Mouse (Mus musculus) lung, embryonic 14.5 days (tissue): Measurements from ENCODE around the gene Sema7a. TPM values are rescaled to one million over a fixed set of nuclear protein-coding genes. Genes with fewer than 3 reads are reported as not detected.

Experiments used
- ATAC-seq: fragments of 200-750 bp; cut with Nextera tagmentation; 2 replicates; pipeline ENCODE4 v1.8.0; 2017; ENCODE audit warnings: mild to moderate bottlenecking, moderate TSS enrichment, moderate library complexity; ENCODE audit not compliant: insufficient read depth
- DNase-seq: peaks from one replicate; pipeline ENCODE4 v3.0.0-alpha.2; 2015
- H3K27ac ChIP-seq: fragments of 300-500 bp; sonication (generic); 2 replicates; pipeline ENCODE4 v1.5.1; 2014; ENCODE audit warnings: low read depth, mild to moderate bottlenecking, moderate library complexity
- H3K27me3 ChIP-seq: fragments of 300-500 bp; sonication (generic); 2 replicates; pipeline ENCODE4 v1.6.1; 2014; ENCODE audit warnings: low read length, control low read depth; ENCODE audit not compliant: insufficient read depth
- H3K36me3 ChIP-seq: fragments of 300-500 bp; sonication (generic); 2 replicates; pipeline ENCODE4 v1.6.1; 2014; ENCODE audit warnings: control low read depth; ENCODE audit not compliant: insufficient read depth
- H3K4me1 ChIP-seq: fragments of 300-500 bp; sonication (generic); 2 replicates; pipeline ENCODE4 v1.6.1; 2014; ENCODE audit warnings: antibody characterized with exemption, control low read depth; ENCODE audit not compliant: insufficient read depth
- H3K4me2 ChIP-seq: fragments of 300-500 bp; sonication (generic); 2 replicates; pipeline ENCODE4 v1.6.1; 2014; ENCODE audit warnings: mild to moderate bottlenecking
- H3K4me3 ChIP-seq: fragments of 300-500 bp; sonication (generic); 2 replicates; pipeline ENCODE4 v1.5.1; 2014; ENCODE audit warnings: low read depth, low read length
- H3K9ac ChIP-seq: fragments of 300-500 bp; sonication (generic); 2 replicates; pipeline ENCODE4 v1.6.1; 2014
- H3K9me3 ChIP-seq: fragments of 300-500 bp; sonication (generic); 2 replicates; pipeline ENCODE4 v1.6.1; 2016; ENCODE audit warnings: low read depth, low read length, control low read depth
- CTCF ChIP-seq: IDR thresholded peaks from 2 replicates; pipeline ENCODE4 v1.5.1; 2016; ENCODE audit warnings: antibody characterized with exemption, low read depth
- WGBS: fragments of 180-500 bp; shearing (Covaris S2); extraction: QIAGEN DNeasy Blood & Tissue Kit; methylation state at CpG from one replicate; pipeline ENCODE4 v1.1.7; 2014; 5-methylcytosine and 5-hydroxymethylcytosine counted together
- polyA plus RNA-seq: library from polyadenylated mRNA; unstranded; fragments of >200 nt; fragmentation: Nextera tagmentation; extraction: Ambion mirVana; gene quantifications from 2 replicates; pipeline ENCODE4 v1.2.1, GENCODE M21; 2014

Sema7a gene
- polyA plus RNA-seq, 1 experiment from 2014 or later, result 1.0 TPM

DNA sequence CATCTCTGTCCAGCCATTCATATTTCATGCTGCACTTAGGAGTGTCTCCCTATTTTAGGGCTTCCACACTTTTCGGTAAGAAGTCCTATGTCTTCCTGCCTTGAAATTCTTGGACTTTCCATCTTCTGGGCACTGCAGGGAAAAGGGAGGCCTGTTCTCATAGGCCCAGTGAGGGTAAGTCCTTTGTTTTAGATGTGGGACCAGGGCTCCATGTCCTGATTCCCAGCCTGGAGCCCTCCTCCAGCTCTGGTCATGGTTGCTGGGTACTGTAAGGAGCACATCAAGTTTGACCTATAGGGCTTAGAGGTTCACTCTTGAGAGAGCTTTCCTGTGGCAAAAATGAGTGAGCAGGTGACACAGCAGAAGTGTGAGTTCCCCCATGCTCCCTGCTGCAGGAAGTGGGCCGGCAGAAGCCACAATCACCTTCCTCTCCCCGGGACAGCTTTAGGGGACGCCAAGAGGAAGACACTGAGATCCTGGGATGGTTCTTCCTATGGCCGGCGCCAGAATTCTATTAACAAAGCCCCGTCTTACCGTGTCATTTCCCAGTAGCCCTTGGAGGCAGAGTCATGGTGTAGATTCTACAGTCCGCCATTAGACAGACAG is 28.4 kb downstream of the Sema7a start:
- DNase-seq (no peak), ATAC-seq (no peak)
- Histone ChIP-seq H3K27ac (no peak overlapping the region), H3K9ac (no peak overlapping the region), H3K4me1 (no peaks in the 10 kb centered on the region), H3K36me3 (no peaks in the 10 kb centered on the region), H3K4me2 (no peak overlapping the region), H3K27me3 (no peaks in the 10 kb centered on the region), H3K4me3 (no peak overlapping the region), H3K9me3 (no peaks in the 10 kb centered on the region)
- no peak for TF ChIP-seq CTCF
- 69% methylated on average over 9 of the region's 9 CpGs for WGBS

DNA sequence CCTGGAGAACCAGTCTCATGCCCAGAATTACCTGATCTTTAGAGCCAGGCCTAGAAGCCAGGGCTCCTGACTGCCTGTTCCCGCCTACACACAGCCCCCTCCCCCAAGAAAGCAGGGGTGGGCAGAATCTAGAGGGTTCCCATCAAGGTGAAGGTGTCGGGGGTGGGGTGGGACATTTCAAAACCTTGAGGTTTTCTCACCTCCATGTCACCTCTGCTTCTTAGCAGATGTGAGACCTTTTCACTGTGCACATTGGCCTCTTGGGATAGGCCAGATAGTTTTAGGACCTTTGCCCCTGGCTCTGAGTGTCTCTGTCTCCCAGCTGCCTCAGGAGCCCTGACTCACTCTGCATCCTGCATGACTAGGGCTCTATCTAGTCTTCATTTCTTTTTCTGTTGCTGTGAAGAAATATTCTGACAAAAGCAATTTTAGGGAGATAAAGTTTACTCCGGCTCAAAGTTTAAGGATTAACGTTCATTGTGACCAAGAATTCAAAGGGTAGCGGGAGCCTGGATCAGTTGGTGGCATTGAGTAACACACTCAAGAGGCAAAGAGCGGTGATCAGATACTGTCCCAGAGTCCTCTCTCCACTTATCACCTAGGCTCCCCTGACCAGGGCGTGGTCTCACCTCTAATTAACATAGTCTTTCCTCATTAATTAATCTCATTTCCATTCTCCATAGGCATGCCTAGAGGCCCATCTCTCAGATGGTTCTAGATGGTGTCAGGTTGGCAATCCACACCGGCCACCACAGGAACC is 29.1 kb downstream of the Sema7a start:
- Histone ChIP-seq H3K4me1 (no peaks in the 10 kb centered on the region), H3K4me3 (no peak overlapping the region), H3K4me2 (no peak overlapping the region), H3K27me3 (no peaks in the 10 kb centered on the region), H3K9ac (no peak overlapping the region), H3K9me3 (no peaks in the 10 kb centered on the region), H3K27ac (no peak overlapping the region), H3K36me3 (no peaks in the 10 kb centered on the region)
- no peak for ATAC-seq
- no peak for TF ChIP-seq CTCF
- DNase-seq, result no peak
- whole genome bisulfite sequencing, result 83% methylated on average over 8 of the region's 8 CpGs

DNA sequence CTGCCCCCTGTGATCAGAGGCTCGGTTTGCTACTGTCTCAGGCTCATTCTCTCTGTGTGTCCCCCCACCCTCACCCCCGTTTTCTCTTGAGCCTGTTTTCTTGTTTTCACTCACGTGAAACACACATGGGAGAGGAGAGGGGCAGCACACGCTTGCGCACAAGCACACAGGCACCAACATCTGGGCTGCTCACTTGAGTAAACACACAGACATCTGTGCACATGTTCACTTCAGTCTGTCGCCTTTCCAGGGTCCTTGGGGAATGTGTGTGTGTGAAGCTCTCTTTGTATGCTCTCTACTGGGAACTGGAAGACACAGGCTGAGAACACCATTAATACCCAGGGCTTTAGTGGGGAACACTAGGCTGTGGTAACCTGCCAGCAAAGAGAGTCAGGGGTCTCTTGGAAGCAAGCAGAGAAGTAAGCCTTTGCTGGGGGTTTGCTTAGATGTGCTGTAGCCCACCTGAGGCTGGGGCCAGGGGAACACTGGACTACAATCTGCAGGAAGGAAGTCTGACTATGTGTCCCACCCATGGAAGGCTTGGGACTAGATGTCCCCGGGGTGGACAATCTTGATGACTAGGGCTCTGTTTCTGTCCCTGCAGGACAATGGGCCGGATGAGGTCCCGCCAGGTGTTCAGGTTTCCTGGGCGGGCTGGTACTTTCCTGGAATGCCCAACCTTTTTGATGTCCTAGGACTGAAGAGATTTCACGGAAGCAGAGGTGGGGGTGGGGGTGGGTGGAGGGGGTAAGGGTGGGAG is 30.0 kb downstream of the Sema7a start:
- no peak for DNase-seq
- ATAC-seq, result no peak
- no peaks in the 10 kb centered on the region for H3K9me3 ChIP-seq
- no peaks in the 10 kb centered on the region for H3K36me3 ChIP-seq
- H3K27ac ChIP-seq, result no peak overlapping the region
- H3K4me2 ChIP-seq, result no peak overlapping the region
- no peak overlapping the region for H3K4me3 ChIP-seq
- TF ChIP-seq CTCF, result no peak
- H3K27me3 ChIP-seq, result no peaks in the 10 kb centered on the region
- WGBS, result 58% methylated on average over 11 of the region's 11 CpGs
- H3K4me1 ChIP-seq, result no peaks in the 10 kb centered on the region
- no peak overlapping the region for H3K9ac ChIP-seq

DNA sequence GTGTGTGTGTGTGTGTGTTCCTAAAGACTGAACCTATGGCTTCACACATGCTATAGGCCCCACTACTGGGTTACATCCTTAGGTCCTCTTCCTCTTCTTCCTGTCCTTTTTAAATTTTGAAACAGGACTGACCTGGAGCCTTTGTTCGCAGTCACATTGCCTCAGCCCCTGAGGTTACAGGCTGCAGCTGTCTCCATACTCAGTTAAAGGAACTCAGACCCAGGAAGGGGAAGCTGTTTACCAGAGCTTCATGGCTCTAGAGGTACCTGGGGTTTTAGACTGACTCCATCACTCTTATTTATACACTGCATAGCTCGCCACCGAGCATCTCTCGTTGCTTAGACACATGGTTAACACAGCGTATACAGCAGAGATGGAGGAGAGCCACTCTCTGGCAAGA is 31.5 kb downstream of the Sema7a start:
- WGBS, result 77% methylated on average over 5 of the region's 5 CpGs
- Histone ChIP-seq H3K9me3 (no peaks in the 10 kb centered on the region), H3K4me2 (no peak overlapping the region), H3K9ac (no peak overlapping the region), H3K4me1 (no peaks in the 10 kb centered on the region), H3K27me3 (no peaks in the 10 kb centered on the region), H3K36me3 (no peaks in the 10 kb centered on the region), H3K4me3 (no peak overlapping the region), H3K27ac (no peak overlapping the region)
- DNase-seq (no peak), ATAC-seq (no peak)
- TF ChIP-seq CTCF, result no peak

DNA sequence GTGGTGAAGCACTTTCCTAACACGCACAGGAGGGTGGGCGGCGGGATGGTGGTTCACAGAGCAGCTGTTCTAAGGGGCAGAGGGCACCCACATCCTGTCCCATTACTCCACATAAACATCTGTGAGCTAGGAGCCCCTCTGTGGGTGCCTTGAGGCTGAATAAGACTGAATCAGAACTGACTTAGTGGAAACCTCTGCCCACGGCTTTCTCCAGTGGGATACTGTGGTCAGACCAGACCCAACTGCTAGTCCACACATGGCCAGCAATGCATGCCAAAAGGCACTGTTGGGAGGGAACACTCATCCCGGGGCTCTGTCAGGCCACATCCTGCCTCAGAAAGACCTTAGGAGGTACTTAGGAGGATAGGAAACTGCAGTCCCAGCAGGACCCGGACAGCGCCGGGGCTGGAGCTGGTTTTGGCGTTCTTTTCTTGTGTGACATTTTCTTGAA is 32.3 kb downstream of the Sema7a start:
- H3K27me3 ChIP-seq, result no peaks in the 10 kb centered on the region
- H3K27ac ChIP-seq, result no peak overlapping the region
- no peaks in the 10 kb centered on the region for H3K9me3 ChIP-seq
- ATAC-seq, result no peak
- no peak overlapping the region for H3K4me2 ChIP-seq
- DNase-seq, result peak; percentile 28
- TF ChIP-seq CTCF, result no peak
- H3K36me3 ChIP-seq, result no peaks in the 10 kb centered on the region
- 48% methylated on average over 9 of the region's 9 CpGs for WGBS
- H3K4me3 ChIP-seq, result no peak overlapping the region
- no peak overlapping the region for H3K9ac ChIP-seq
- no peaks in the 10 kb centered on the region for H3K4me1 ChIP-seq

DNA sequence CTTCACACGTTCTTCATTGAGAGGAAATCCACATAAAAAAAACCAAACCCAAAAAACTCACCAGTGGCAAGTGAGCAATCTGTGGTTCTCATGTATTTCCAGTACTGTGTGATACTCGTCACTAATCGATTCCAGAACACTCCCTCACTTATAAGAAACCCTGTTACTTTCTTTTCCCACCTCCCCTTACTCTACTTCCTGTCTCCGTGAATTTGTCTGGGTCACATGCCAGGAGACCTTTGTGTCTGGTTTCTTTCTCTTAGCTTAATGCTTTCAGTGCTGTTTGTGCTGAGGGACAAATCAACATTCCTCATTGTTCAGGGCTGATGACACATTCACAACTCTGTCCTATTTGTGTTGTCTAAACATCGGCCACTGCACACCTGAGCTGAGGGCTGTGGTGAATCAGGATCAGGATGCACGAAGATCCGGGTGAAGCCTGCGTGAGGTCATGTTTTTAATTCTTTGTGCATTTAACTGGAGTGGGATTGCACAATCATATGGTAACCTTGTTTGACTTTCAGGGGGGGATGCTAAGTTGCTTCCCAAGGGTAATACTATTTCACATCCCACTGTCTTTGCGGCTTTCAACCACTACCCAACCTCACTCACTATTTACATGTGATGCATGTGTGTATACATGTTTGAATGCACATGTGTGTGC is 33.0 kb downstream of the Sema7a start:
- H3K9ac ChIP-seq, result no peak overlapping the region
- peak overlapping the region; percentile 18; the same call in 1 of the 2 replicates for H3K27ac ChIP-seq
- no peak overlapping the region for H3K4me2 ChIP-seq
- no peaks in the 10 kb centered on the region for H3K4me1 ChIP-seq
- no peaks in the 10 kb centered on the region for H3K9me3 ChIP-seq
- no peaks in the 10 kb centered on the region for H3K36me3 ChIP-seq
- no peak for TF ChIP-seq CTCF
- WGBS, result 42% methylated on average over 9 of the region's 9 CpGs
- ATAC-seq, result no peak
- H3K4me3 ChIP-seq, result no peak overlapping the region
- DNase-seq, result no peak
- H3K27me3 ChIP-seq, result no peaks in the 10 kb centered on the region
